Mouse (Mus musculus) CH12.LX (cell line): Measurements from ENCODE around the gene Slc22a22. TPM values are rescaled to one million over a fixed set of nuclear protein-coding genes. Genes with fewer than 3 reads are reported as not detected.

Experiments
- DNase-seq: peaks from one replicate; pipeline ENCODE4 v3.0.0-alpha.2; 2013; ENCODE audit errors: extremely low read depth
- H3K27ac ChIP-seq: 2 replicates; pipeline ENCODE4 v1.5.1; 2012; ENCODE audit warnings: low read depth, mild to moderate bottlenecking, control low read depth, moderate library complexity; ENCODE audit not compliant: insufficient read depth
- H3K27me3 ChIP-seq: replicated peaks from 2 replicates; pipeline ENCODE3; 2012; ENCODE audit warnings: inconsistent platforms
- H3K36me3 ChIP-seq, 2 experiments: replicated peaks in 1 of 2; 2 replicates each; pipeline versions ENCODE3 to v1.6.1; 2012; ENCODE audit warnings: inconsistent platforms in 1 of 2, low read length in 1 of 2, mild to moderate bottlenecking in 1 of 2, mixed read lengths in 1 of 2, moderate library complexity in 1 of 2; ENCODE audit not compliant: control insufficient read depth in 1 of 2, insufficient read depth in 1 of 2
- H3K4me1 ChIP-seq, 2 experiments: 2 replicates each; pipeline ENCODE4 v1.6.1; 2012; ENCODE audit warnings: inconsistent platforms in 1 of 2, moderate library complexity in 1 of 2; ENCODE audit not compliant: insufficient read depth in 2 of 2, control insufficient read depth in 1 of 2
- H3K4me2 ChIP-seq: 2 replicates; pipeline ENCODE4 v1.6.1; 2012; ENCODE audit warnings: low read depth, mild to moderate bottlenecking, control low read depth; ENCODE audit not compliant: poor library complexity, insufficient read depth, severe bottlenecking
- H3K4me3 ChIP-seq, 3 experiments: fragments of 150-350 bp in 1 of 3; sonication (generic) in 1 of 3; replicated peaks in 1 of 3; 2 replicates each; pipeline versions ENCODE3 to v1.5.1; 2011 to 2012; ENCODE audit warnings: low read depth in 2 of 3, low read length in 2 of 3, mild to moderate bottlenecking in 2 of 3, moderate library complexity in 2 of 3, control low read depth in 1 of 3, improper control_type of control experiment in 1 of 3, inconsistent platforms in 1 of 3, mixed read lengths in 1 of 3; ENCODE audit not compliant: poor library complexity in 1 of 3
- H3K79me2 ChIP-seq: replicated peaks from 2 replicates; pipeline ENCODE4 v1.6.1; 2012; ENCODE audit warnings: mild to moderate bottlenecking, moderate library complexity; ENCODE audit not compliant: control insufficient read depth, poor library complexity, insufficient read depth, severe bottlenecking; ENCODE audit errors: extremely low read depth
- H3K9ac ChIP-seq: 2 replicates; pipeline ENCODE4 v1.6.1; 2012; ENCODE audit warnings: low read depth, mild to moderate bottlenecking, control low read depth, moderate library complexity; ENCODE audit not compliant: insufficient read depth
- H3K9me3 ChIP-seq: replicated peaks from 2 replicates; pipeline ENCODE3; 2012; ENCODE audit warnings: low read length, inconsistent platforms, mixed read lengths
- E2F4 ChIP-seq: IDR thresholded peaks from 2 replicates; pipeline ENCODE4 v1.6.1; 2011; ENCODE audit warnings: low read depth, low read length, improper control_type of control experiment; ENCODE audit not compliant: insufficient replicate concordance
- HCFC1 ChIP-seq: IDR thresholded peaks from 2 replicates; pipeline ENCODE4 v1.6.1; 2012; ENCODE audit warnings: low read depth, mild to moderate bottlenecking, inconsistent platforms, low read length, improper control_type of control experiment
- IRF4 ChIP-seq: IDR thresholded peaks from 2 replicates; pipeline ENCODE4 v1.6.1; 2014; ENCODE audit warnings: low read depth, mild to moderate bottlenecking, inconsistent platforms, low read length, improper control_type of control experiment
- JUN ChIP-seq: IDR thresholded peaks from 2 replicates; pipeline ENCODE4 v1.6.1; 2011; ENCODE audit warnings: low read depth, mild to moderate bottlenecking, low read length, improper control_type of control experiment, moderate library complexity; ENCODE audit not compliant: insufficient read depth
- JUND ChIP-seq: conservative IDR thresholded peaks from 2 replicates; pipeline ENCODE4 v1.6.1; 2011; ENCODE audit warnings: low read depth, low read length, improper control_type of control experiment
- KAT2A ChIP-seq: IDR thresholded peaks from 2 replicates; pipeline ENCODE4 v1.6.1; 2012; ENCODE audit warnings: low read length, improper control_type of control experiment, inconsistent platforms; ENCODE audit not compliant: insufficient replicate concordance
- MAX ChIP-seq: IDR thresholded peaks from 2 replicates; pipeline ENCODE4 v1.6.1; 2011; ENCODE audit warnings: low read length, improper control_type of control experiment
- MAZ ChIP-seq: IDR thresholded peaks from 2 replicates; pipeline ENCODE4 v1.6.1; 2012; ENCODE audit warnings: low read depth, mild to moderate bottlenecking, inconsistent platforms, low read length, improper control_type of control experiment, moderate library complexity
- MEF2A ChIP-seq: IDR thresholded peaks from 2 replicates; pipeline ENCODE4 v1.6.1; 2014; ENCODE audit warnings: low read depth, mild to moderate bottlenecking, inconsistent platforms, low read length, improper control_type of control experiment, borderline replicate concordance
- MYC ChIP-seq: IDR thresholded peaks from 2 replicates; pipeline ENCODE4 v1.6.1; 2011; ENCODE audit warnings: low read depth, mild to moderate bottlenecking, improper control_type of control experiment, low read length
- RAD21 ChIP-seq: IDR thresholded peaks from 2 replicates; pipeline ENCODE4 v1.6.1; 2011; ENCODE audit warnings: low read depth, mild to moderate bottlenecking, low read length, improper control_type of control experiment, moderate library complexity
- RCOR1 ChIP-seq: conservative IDR thresholded peaks from 2 replicates; pipeline ENCODE4 v1.6.1; 2012; ENCODE audit warnings: low read depth, mild to moderate bottlenecking, inconsistent platforms, low read length, improper control_type of control experiment
- SIN3A ChIP-seq: IDR thresholded peaks from 2 replicates; pipeline ENCODE4 v1.6.1; 2012; ENCODE audit warnings: low read length, improper control_type of control experiment, inconsistent platforms
- SMC3 ChIP-seq: IDR thresholded peaks from 2 replicates; pipeline ENCODE4 v1.6.1; 2011; ENCODE audit warnings: low read depth, low read length, improper control_type of control experiment
- USF2 ChIP-seq: conservative IDR thresholded peaks from 2 replicates; pipeline ENCODE4 v1.6.1; 2011; ENCODE audit warnings: low read depth, low read length, improper control_type of control experiment
- dilution Hi-C: fragments of 300-500 bp; cut with MboI; formaldehyde crosslinking; loops from 2 replicates; pipeline ENCODE4 v1.14.3; 2020; ENCODE audit warnings: low sequenced_read_pairs; ENCODE audit not compliant: extremely low pct_unique_long_range_greater_than_20kb, extremely low pct_ligation_motif_present
- in situ Hi-C: fragments of 300-500 bp; cut with MboI; formaldehyde crosslinking; loops from 3 replicates; pipeline ENCODE4 v1.14.3; 2019; ENCODE audit warnings: low sequenced_read_pairs, low pct_ligation_motif_present, low pct_unique_long_range_greater_than_20kb, mixed read lengths
- polyA plus RNA-seq: library from polyadenylated mRNA; unstranded; fragments of >175 nt; gene quantifications from 2 replicates; pipeline ENCODE4 v1.2.1, GENCODE M21; 2012; ENCODE audit warnings: low read depth; ENCODE audit not compliant: insufficient read length
- total RNA-seq, 2 experiments: library from RNA; depleted of rRNA; stranded (reverse); fragments of 300-350 nt in 1 of 2; fragments of >200 nt in 1 of 2; gene quantifications; 2 replicates each; pipeline ENCODE4 v1.2.3; 2012 to 2014

Slc22a22 gene
- total and polyA plus RNA-seq, 3 experiments, result not detected

- dilution Hi-C loops, result no loop called here
Observed at GRCm38 (mm10) chr15:57394053-57394452, 83.4 kb downstream of the Slc22a22 start.

GRCm38 (mm10) chr15:57380381-57380780, 97.0 kb downstream of the Slc22a22 start:
- H3K4me2 ChIP-seq, result no peak overlapping the region
- in situ Hi-C loops, result no loop called here
- H3K27me3 ChIP-seq, result no peaks in the 10 kb centered on the region

More at GRCm38 (mm10) chr15:57394053-57394452, 83.4 kb downstream of the Slc22a22 start:
- no peaks in the 10 kb centered on the region for H3K36me3 ChIP-seq
- no peak overlapping the region for H3K9ac ChIP-seq
- TF ChIP-seq KAT2A (no peak), MYC (no peak)
- no peak overlapping the region for H3K4me2 ChIP-seq
- H3K27me3 ChIP-seq, result no peaks in the 10 kb centered on the region
- peaks cover 0 to 8% of the 10 kb centered on the region in 2 experiments; a peak in 1 of 4 replicates for H3K4me1 ChIP-seq
- H3K4me3 ChIP-seq, result no peak overlapping the region
- H3K79me2 ChIP-seq, result no peaks in the 10 kb centered on the region
- H3K9me3 ChIP-seq, result no peaks in the 10 kb centered on the region
- H3K27ac ChIP-seq, result no peak overlapping the region
- in situ Hi-C loops, result no loop called here
- no peak for DNase-seq

GRCm38 (mm10) chr15:57366446-57366845, 111.0 kb downstream of the Slc22a22 start:
- in situ Hi-C loops, result no loop called here
- Histone ChIP-seq H3K9ac (no peak overlapping the region), H3K9me3 (no peaks in the 10 kb centered on the region), H3K4me3 (no peak overlapping the region), H3K4me2 (no peak overlapping the region), H3K4me1 (no peaks in the 10 kb centered on the region), H3K27ac (no peak overlapping the region), H3K79me2 (no peaks in the 10 kb centered on the region), H3K36me3 (no peaks in the 10 kb centered on the region), H3K27me3 (no peaks in the 10 kb centered on the region)
- dilution Hi-C loops, result no loop called here
- no peak for TF ChIP-seq HCFC1
- no peak for DNase-seq

More at GRCm38 (mm10) chr15:57380381-57380780, 97.0 kb downstream of the Slc22a22 start:
- dilution Hi-C loops, result no loop called here
- H3K79me2 ChIP-seq, result no peaks in the 10 kb centered on the region
- TF ChIP-seq USF2, result no peak
- TF ChIP-seq SIN3A, result no peak
- TF ChIP-seq E2F4, result no peak
- TF ChIP-seq JUND, result no peak
- TF ChIP-seq IRF4, result no peak
- TF ChIP-seq MAX, result no peak
- TF ChIP-seq RCOR1, result no peak
- TF ChIP-seq MEF2A, result no peak
- no peak for TF ChIP-seq JUN
- no peak for TF ChIP-seq MAZ
- no peak for TF ChIP-seq SMC3
- no peak for TF ChIP-seq HCFC1
- TF ChIP-seq KAT2A, result no peak
- TF ChIP-seq RAD21, result no peak
- TF ChIP-seq, all 38 proteins: peak for 0
- DNase-seq, result no peak
- Histone ChIP-seq H3K36me3 (no peaks in the 10 kb centered on the region), H3K9ac (no peak overlapping the region), H3K9me3 (no peaks in the 10 kb centered on the region), H3K4me3 (no peak overlapping the region), H3K4me1 (no peaks in the 10 kb centered on the region), H3K27ac (no peak overlapping the region)
